Mouse (Mus musculus): ENCODE measurements at regions not wholly inside any gene's neighbourhood (a gene's known extent, or its start where the extent isn't known, plus 50 kb on each side); places are given as distances from the start of the nearest gene placed in this dataset.

DNA sequence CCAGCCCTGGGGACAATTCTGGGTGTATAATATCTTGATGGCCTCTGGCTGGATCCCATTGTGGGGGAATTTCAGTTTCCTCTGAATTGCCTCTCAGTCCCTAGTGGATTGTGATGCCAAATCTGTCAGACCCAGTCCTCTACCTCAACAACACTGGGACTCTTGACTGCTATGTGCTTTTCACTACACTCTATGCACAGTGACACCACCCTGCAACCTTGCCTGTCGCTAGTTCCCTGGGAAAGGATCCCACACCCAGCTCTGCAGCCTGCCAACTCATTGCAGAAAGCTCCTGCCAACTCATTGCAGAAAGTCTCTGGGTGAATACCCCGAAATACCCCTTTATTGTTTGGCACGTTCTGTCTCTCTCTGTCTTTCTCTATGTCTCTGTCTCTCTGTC lies 174.6 kb downstream of the Cth start:
- TF ChIP-seq GATA1 (IDR thresholded peaks at IDR 0.05; ENCODE audit: borderline replicate concordance, low read length) (no peak), FLI1 (IDR thresholded peaks at IDR 0.05; ENCODE audit: low read length) (no peak)

All from megakaryocyte, embryonic 14.5 days (primary cell).